Mouse (Mus musculus) cerebral cortex, adult 2 months (tissue): ENCODE results near the gene Bmp8a.

Experiments used
- WGBS: fragments of 180-500 bp; shearing (Covaris S2); methylation state at CpG from one replicate; pipeline ENCODE4 v1.1.7; 2018; 5-methylcytosine and 5-hydroxymethylcytosine counted together

Gene Bmp8a

GRCm38 (mm10) chr4:123342642-123343470 lies at the start of gene Bmp8a:
Gene Bmp8a, minus strand, starts transcription at chr4:123343252.
- under 1% methylated on average over 65 of the region's 65 CpGs for WGBS

GRCm38 (mm10) chr4:123392187-123392586 lies 49.1 kb upstream of the Bmp8a start:
- WGBS = 93% methylated on average over 1 of the region's 1 CpGs

DNA sequence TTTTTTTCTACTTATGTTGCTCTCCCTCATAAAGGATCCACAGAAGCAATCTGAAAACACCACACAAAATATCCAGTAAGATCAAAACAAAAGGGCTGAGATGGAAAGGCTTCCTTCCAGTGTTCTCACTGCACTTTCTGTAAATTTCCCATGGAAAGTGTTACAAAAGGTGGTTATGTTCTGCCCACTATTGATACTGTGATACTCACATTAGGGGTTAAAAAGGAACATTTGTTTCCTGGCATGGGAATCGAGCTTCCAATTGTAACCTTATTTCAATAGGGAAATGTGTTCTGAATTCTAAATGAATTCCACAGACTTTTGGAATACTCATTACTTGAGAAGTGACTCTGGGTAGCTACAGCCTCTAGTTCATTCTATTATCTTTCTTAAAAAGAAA lies 42.0 kb upstream of the Bmp8a start:
- 44% methylated on average over 1 of the region's 1 CpGs for WGBS

DNA sequence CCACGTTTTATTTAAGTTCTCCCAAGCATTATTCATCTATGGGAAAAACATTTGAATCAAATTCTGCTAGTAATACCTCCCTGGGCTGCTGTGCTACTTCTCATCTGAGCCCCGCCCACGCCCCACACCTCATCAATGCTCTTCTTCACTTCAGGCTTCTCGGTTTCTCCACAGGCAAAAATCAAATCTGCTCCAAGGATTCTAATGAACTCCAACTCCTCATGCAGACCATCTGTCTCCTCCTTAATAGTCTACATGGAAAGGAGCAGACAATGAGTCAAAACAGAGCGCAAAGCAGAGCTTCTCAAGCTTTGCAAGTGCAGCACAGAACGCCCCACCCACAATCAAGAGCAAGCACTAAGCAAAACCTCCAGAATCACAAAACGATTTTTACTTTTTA lies 40.1 kb upstream of the Bmp8a start:
- 60% methylated on average over 7 of the region's 7 CpGs for WGBS

DNA sequence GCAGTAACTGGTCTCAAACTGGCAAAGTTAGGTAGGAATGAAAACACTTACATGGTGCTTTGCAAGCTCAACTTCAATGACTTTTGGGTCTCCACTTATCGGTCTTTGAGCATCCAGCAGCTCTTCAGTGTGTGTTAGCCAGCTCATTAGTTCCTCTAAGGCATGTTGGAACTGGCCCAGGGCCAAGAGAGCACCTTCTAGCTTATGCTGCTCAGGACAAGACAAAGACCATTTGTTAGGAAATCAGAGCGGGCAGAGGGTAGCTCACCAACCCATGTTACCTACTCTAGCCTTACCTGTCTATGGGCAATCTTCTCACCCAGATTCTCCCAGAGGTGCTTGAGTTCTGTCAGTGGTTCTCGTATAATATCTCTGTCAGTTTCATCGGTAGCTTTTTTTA lies 39.0 kb upstream of the Bmp8a start:
- 78% methylated on average over 4 of the region's 4 CpGs for WGBS

DNA sequence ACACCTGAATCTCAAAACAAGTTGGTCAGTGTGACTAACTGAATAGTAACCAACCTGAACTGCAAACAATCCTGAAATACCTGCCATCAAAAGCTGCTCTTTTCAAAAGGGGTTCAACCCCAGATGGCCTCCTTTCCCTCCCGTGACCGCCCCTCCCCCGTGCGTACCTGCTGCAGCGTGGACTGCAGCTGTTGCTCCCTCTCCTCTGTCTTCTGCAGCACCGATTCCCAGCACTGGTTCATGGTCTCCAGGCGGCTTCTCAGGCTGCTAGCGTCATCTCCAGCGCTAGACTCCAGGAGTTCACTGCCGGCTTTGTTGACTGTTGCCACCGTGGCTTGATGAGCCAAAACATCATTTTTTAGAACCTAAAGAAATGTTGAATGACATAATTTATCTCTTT lies 38.5 kb upstream of the Bmp8a start:
- WGBS = 96% methylated on average over 11 of the region's 11 CpGs

GRCm38 (mm10) chr4:123376031-123376430 lies 33.0 kb upstream of the Bmp8a start:
- 89% methylated on average over 3 of the region's 3 CpGs for WGBS

DNA sequence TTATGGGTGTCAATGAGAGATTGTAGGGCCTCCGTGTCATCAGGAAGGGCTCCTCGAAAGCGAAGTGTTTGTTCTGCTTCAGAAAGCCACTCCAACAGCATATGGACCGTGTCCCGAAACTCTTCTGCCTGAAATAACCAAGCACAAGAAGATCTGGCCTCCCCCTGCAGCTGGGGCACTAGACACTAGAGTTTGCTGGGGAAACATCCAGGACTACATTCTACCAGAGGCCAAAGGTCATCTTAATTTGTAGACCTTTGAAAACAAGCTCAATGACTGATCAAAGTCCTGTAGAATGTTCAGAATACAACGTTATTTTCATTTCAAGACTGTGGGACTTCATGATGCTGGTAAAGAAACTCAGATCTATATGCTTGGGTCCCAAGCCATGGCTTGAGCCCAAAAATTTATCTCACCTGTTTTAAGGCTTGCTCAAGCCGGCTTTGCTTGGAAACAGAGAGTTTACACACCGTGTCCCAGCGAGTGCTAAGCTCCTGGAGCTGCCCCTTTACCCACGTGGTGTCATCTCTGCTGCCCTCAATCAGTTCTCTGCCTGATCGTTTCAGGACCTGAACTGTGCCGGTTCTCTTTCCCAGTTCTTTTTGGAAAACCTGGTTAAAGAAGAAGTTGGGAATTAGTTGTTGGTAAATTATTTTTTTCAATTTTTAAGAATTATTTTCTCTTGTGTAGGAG lies 31.4 kb upstream of the Bmp8a start:
- 90% methylated on average over 12 of the region's 12 CpGs for WGBS

- WGBS = 85% methylated on average over 4 of the region's 4 CpGs
Observed at GRCm38 (mm10) chr4:123363555-123363954, 20.5 kb upstream of the Bmp8a start.

DNA sequence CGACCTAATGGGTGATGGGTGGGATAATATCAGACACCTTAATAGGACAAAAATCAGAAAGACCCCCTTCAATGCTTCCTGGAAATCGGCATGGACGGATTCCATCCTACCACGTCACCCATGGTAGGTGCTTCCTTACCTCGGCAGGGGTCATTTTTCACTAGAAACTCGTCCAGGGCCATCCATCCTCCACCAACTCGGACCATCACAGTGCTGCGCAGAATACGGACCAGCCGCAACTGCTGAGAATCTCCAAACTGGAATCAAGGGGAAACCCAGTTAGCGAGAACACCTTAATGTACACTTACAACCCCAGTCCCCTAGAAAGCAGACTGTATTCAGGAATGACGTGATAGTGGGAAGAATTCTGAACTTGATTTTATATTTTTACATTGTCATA lies 17.7 kb upstream of the Bmp8a start:
- 93% methylated on average over 12 of the region's 12 CpGs for WGBS

- WGBS = 95% methylated on average over 7 of the region's 7 CpGs
Observed at GRCm38 (mm10) chr4:123358613-123359012, 15.6 kb upstream of the Bmp8a start.

GRCm38 (mm10) chr4:123355941-123356340 lies 12.9 kb upstream of the Bmp8a start:
- 71% methylated on average over 8 of the region's 8 CpGs for WGBS

- WGBS = 56% methylated on average over 10 of the region's 10 CpGs
Observed at GRCm38 (mm10) chr4:123353271-123353877, 10.3 kb upstream of the Bmp8a start.

DNA sequence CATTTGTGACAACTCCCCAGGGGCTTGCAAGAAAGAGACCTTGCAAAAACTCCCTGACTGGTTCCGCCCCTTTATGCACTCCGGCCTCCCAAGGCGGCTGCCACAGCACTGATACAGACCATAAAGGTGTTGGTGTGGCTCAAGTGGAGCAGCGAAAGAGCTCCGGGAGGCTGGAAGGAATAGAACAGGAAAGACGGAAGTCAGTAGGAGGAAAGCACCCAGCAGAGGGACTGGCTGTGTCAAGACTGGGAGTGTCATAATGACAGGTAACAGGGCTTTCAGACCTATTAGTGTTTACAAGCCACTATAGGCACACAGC lies 378 bp upstream of the Bmp8a start:
- WGBS = 14% methylated on average over 6 of the region's 6 CpGs

GRCm38 (mm10) chr4:123342091-123342641 lies 886 bp downstream of the Bmp8a start:
- 6% methylated on average over 43 of the region's 43 CpGs for WGBS

DNA sequence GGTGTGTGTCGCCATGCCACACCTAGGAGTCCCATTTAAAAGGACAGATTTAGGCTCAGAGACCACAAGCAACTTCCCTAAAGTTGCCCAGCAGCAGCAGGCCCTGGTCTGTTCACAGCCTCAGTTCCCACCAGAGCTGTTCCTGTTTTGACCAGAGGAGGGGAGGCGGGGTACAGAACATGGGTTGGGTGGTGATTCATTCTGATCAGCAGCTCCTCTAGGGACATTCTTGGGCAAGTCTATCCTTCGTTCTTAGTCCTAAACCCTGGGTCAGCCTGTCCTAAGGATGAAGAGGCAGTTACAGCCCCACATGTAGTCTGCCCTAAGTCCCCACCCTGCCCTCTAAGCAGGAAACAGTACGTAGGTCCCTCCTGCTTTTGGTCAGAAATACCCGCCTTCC lies 2.8 kb downstream of the Bmp8a start:
- 81% methylated on average over 5 of the region's 5 CpGs for WGBS

DNA sequence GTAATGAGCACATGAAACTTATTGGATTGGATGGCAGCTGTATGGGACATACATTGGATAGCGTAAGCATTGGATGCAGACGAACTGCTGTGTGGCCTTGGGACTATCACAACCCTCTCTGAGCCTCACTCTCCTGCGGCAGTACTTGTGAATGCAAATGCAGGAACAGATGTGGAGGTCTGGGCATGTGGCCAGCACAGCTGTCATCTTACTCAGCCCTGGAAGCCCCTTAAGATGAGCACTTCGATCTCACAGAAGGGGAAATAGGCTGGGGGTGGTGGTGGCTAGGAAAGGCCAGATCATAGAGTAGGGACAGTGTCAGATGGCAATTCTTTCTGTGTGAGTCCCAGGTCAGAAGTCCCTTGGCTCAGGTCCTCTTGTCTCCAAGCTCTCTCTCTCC lies 5.4 kb downstream of the Bmp8a start:
- 71% methylated on average over 4 of the region's 4 CpGs for WGBS

GRCm38 (mm10) chr4:123335796-123336585 lies 7.1 kb downstream of the Bmp8a start:
- 72% methylated on average over 14 of the region's 14 CpGs for WGBS

- 69% methylated on average over 10 of the region's 10 CpGs for WGBS
Observed at GRCm38 (mm10) chr4:123335244-123335643, 7.8 kb downstream of the Bmp8a start.

GRCm38 (mm10) chr4:123334177-123334576 lies 8.9 kb downstream of the Bmp8a start:
- 75% methylated on average over 3 of the region's 3 CpGs for whole genome bisulfite sequencing

DNA sequence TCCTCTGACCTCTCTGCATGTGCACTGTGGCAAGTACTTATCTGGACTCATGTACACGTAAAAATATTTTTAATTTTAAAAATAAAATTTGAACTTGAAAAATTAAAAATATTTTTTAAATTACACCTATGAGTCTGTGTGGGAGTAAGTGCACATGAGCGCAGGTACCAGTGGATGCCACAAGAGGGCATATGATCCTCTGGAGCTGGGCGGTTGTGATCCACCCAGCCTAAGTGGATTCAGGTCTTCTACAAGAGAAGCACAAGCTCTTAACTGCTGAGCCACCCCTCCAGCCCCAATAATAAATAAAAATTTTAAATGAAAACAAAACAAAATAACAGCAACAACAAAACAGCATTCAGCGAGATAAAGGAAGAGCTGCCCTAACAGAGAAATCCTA lies 9.9 kb downstream of the Bmp8a start:
- WGBS = 96% methylated on average over 4 of the region's 4 CpGs

DNA sequence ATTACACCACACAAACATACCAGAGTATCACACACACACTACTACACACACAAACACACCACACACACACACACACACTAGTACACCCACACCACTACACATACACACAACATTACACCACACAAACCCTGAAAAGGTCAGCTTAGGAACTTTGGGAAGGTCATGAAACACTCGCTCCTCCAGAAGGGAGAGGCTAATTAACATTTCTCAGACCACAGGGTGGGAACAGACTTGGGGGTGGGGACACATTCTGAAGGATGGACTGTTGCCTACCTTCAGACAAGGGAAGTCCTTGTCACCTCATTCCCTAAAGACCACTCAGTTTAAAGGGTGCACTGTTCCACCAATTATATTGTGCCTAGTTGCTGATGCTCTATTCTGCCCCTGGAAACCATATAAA lies 11.1 kb downstream of the Bmp8a start:
- 85% methylated on average over 1 of the region's 1 CpGs for WGBS
